In the genomic region with DNA sequence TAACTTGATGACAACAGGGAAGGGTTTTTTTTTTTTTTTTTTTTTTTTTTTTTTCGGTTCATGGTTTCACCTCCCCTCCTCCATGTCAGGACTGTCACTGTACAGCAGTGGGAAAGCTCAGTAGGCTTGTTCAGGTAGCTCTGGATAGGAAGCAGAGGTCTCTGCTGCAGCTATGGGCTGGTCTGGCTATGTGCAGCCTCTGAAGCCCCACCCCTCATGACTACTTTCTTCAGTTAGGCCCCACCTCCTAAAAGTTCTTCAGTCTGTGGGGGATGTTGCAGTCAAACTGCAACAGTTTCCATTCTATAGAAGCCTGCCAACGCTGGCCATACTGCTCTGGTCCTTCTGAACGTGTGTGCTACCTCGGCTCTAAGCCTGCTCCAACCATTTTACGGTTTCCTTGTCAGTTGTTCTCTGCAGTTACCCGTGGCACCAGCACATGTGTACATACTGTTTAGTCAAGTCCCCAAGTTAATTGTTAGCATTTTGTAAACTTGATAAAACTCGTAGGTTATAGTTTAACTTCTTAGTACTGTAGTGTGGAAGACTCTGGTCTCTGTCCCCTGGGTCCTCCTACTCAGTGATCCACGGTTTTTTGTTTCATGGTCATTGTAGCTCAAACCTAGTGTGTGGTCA, we compare ENCODE assay signal across 12 mouse cellular contexts. TPM values are rescaled to one million over a fixed set of nuclear protein-coding genes. Genes with fewer than 3 reads are reported as not detected.
DNase-seq lines count a peak whose midpoint lies in the region; ATAC-seq and TF ChIP-seq lines count a peak whose summit lies in the region.
"Had no signal": no experiment of that assay in that cellular context is flagged by ENCODE, and none has a peak within 500 bp of the region (broad histone marks: within the 10 kb centered on the region; RNA-seq: fewer than 3 reads in every experiment).

No protein-coding gene starts in this region.

- peak overlapping the region; percentile 25; the same call in 1 of the 2 replicates for H3K4me2 ChIP-seq in kidney, embryonic 15.5 days
- peak overlapping the region; percentile 16; the same call in 1 of the 2 replicates for H3K4me2 ChIP-seq in liver, embryonic 15.5 days
- H3K4me2 ChIP-seq: midbrain, embryonic 12.5 days had no signal

- peaks cover 42% of the 10 kb centered on the region for H3K4me1 ChIP-seq in liver, adult 2 months (ENCODE audit: control insufficient read depth, insufficient read depth, low read length)
- H3K4me1 ChIP-seq in kidney, embryonic 15.5 days, result peaks cover 38% of the 10 kb centered on the region
- H3K4me1 ChIP-seq in liver, embryonic 15.5 days (replicated peaks), result peaks cover 32% of the 10 kb centered on the region

- peak overlapping the region; percentile 92 for H3K27ac ChIP-seq in liver, adult 2 months (replicated peaks; ENCODE audit: insufficient read depth, low read depth, low read length)
- peak overlapping the region; percentile 75 for H3K27ac ChIP-seq in kidney, embryonic 15.5 days
- peak overlapping the region; percentile 56 for H3K27ac ChIP-seq in liver, embryonic 15.5 days (replicated peaks)
- H3K27ac ChIP-seq: midbrain, embryonic 12.5 days had no signal

- peak overlapping the region; percentile 63; the same call in 1 of the 2 replicates for H3K9ac ChIP-seq in liver, adult 2 months (ENCODE audit: low read depth, low read length)
- H3K9ac ChIP-seq in kidney, embryonic 15.5 days, result no peak overlapping the region
- no peak overlapping the region for H3K9ac ChIP-seq in liver, embryonic 15.5 days
- H3K9ac ChIP-seq: midbrain, embryonic 12.5 days had no signal

- DNase-seq in liver, adult 2 months (ENCODE audit: extremely low read depth, low read depth, low spot score), result peak; percentile 97
- no peak for DNase-seq in liver
- peak; percentile 67 for DNase-seq in R1 (ENCODE audit: low read depth, low spot score)
- no peak for DNase-seq in layer of hippocampus, adult 8-10 months (ENCODE audit: low spot score in 2 of 2)
- DNase-seq in layer of hippocampus, postnatal 36 days, result no peak
- no peak for DNase-seq in adipocyte (ENCODE audit: low spot score)
- DNase-seq: cerebellum, adult 9-10 months had no signal

- 27% methylated on average over 8 of the region's 8 CpGs for WGBS in liver, adult 2 months
- WGBS in kidney, embryonic 15.5 days, result 71% methylated on average over 8 of the region's 8 CpGs
- whole genome bisulfite sequencing in liver, embryonic 15.5 days (ENCODE audit: insufficient replicate concordance), result 60% methylated on average over 8 of the region's 8 CpGs

- no peaks in the 10 kb centered on the region for H3K27me3 ChIP-seq in liver, adult 2 months (ENCODE audit: control insufficient read depth, insufficient read depth, low read length)
- H3K27me3 ChIP-seq in kidney, embryonic 15.5 days, result no peaks in the 10 kb centered on the region
- no peaks in the 10 kb centered on the region for H3K27me3 ChIP-seq in liver, embryonic 15.5 days
- H3K27me3 ChIP-seq: midbrain, embryonic 12.5 days had no signal

- H3K9me3 ChIP-seq in kidney, embryonic 15.5 days (replicated peaks), result no peaks in the 10 kb centered on the region
- H3K9me3 ChIP-seq in liver, embryonic 15.5 days (replicated peaks), result no peaks in the 10 kb centered on the region
- H3K9me3 ChIP-seq: midbrain, embryonic 12.5 days had no signal

- 0 out of 2 replicates have a peak, but pooled peaks cover 2% of the 10 kb centered on the region for H3K36me3 ChIP-seq in liver, adult 2 months (ENCODE audit: control insufficient read depth, insufficient read depth, low read length)
- peaks cover 7% of the 10 kb centered on the region; the same call in 1 of the 2 replicates for H3K36me3 ChIP-seq in kidney, embryonic 15.5 days
- no peaks in the 10 kb centered on the region for H3K36me3 ChIP-seq in liver, embryonic 15.5 days (replicated peaks)
- H3K36me3 ChIP-seq: G1E had no signal

- no peak for TF ChIP-seq CTCF in liver, adult 2 months (IDR thresholded peaks at IDR 0.05; ENCODE audit: low read depth, low read length)

- peaks cover 48% of the 10 kb centered on the region; the same call in 1 of the 2 replicates for H3K79me2 ChIP-seq in liver, adult 2 months (ENCODE audit: control insufficient read depth, insufficient read depth, low read length)

- peak overlapping the region; percentile 15 for H3K4me3 ChIP-seq in liver, adult 2 months (ENCODE audit: insufficient read depth, low read depth, low read length)
- no peak overlapping the region for H3K4me3 ChIP-seq in kidney, embryonic 15.5 days (replicated peaks)
- H3K4me3 ChIP-seq in liver, embryonic 15.5 days (replicated peaks), result no peak overlapping the region
- H3K4me3 ChIP-seq: erythroblast, embryonic 14.5 days; midbrain, embryonic 12.5 days had no signal

- ATAC-seq in kidney, embryonic 15.5 days (replicated peaks; ENCODE audit: low FRiP score), result peak; percentile 79
- ATAC-seq in liver, embryonic 15.5 days (ENCODE audit: insufficient read depth), result peak; percentile 79

- TF ChIP-seq POLR2A in liver, adult 2 months (IDR thresholded peaks at IDR 0.05; ENCODE audit: extremely low read depth, insufficient read depth, low read length), result no peak

RNA-seq across cellular contexts. Expression of a gene that starts 6.8 kb away (rescaled TPM):
- 23.0 and 36.8 TPM in 2 replicates for total RNA-seq in liver, adult 2 months (2014; rRNA removed)
- 80.5 and 91.7 TPM in 2 replicates for polyA plus RNA-seq in liver, adult 2 months (2012; rRNA removed)
- 21.9 and 26.0 TPM in 2 replicates for polyA plus RNA-seq in kidney, embryonic 15.5 days (2015; fragmentation: Nextera tagmentation; extraction: Ambion mirVana)
- 6.8 and 8.4 TPM in 2 replicates for polyA plus RNA-seq in liver, embryonic 15.5 days (2015; fragmentation: Nextera tagmentation; extraction: Ambion mirVana)
- total RNA-seq in layer of hippocampus, adult 8-10 months (2022), result 100 to 1,000 TPM in 3 of 4 experiments, 10 to 100 TPM in 1; 96.3 to 132 (median 118) TPM
- total RNA-seq in layer of hippocampus, postnatal 36 days (2021), result 100 to 1,000 TPM; 130 to 158 TPM
- polyA plus RNA-seq: G1E had no signal

Comparison
In these comparisons a context has a peak if more than half of its experiments do, and no peak if none do; other contexts are left out.
1. DNase-seq: peak in liver, adult 2 months (single experiment) and R1 (single experiment); none in liver (single experiment), layer of hippocampus, adult 8-10 months (0 of 2), layer of hippocampus, postnatal 36 days (0 of 2) and adipocyte (single experiment).
2. Peak in every context shown above with its lines, with median percentiles within 50 percentile points of each other: H3K27ac ChIP-seq.